Mouse (Mus musculus) thymus, postnatal 14 days (tissue): ENCODE results near the gene Pard3b.

ENCODE experiments used
- DNase-seq: peaks from one replicate; pipeline ENCODE4 v3.0.0; 2021

The Pard3b gene

DNA sequence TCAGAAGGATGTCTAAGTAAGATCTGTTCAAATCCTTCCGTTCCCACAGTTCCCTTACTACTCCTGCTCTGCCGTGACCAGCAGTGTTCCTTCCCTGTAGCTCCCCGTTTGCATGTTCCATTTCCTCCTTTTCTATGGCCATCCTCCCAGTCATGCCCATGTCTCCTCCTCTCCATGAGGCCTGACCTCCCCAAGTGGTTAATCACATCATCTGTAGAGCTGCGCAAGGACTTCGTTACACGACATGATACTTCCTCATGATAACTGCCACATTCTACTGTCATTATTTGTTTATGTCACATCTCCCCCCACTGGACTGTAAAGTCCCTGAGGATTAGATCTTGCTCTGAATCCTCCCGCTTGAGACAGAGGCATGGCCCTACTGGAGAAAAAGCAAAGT lies 882.7 kb downstream of the Pard3b start:
- no peak for DNase-seq

DNA sequence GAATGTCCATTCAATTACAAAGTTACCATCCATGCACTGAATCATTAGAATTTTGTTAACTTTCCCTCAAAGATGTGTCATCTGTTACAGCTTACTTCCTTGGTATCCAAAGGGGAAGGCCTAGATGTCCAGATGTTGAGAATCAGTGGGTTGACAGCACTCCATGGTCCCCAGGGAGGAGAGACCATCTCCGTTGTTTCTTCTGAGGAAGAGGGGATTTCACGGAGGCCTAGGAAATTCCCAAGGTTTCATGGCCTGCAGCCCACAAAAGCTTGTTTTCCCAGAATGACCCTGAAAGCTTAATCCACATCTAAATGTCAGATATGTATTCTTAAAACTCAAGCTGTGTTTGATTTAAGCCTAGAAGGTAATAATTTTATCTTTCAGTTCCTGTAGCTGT lies 884.1 kb downstream of the Pard3b start:
- no peak for DNase-seq

DNA sequence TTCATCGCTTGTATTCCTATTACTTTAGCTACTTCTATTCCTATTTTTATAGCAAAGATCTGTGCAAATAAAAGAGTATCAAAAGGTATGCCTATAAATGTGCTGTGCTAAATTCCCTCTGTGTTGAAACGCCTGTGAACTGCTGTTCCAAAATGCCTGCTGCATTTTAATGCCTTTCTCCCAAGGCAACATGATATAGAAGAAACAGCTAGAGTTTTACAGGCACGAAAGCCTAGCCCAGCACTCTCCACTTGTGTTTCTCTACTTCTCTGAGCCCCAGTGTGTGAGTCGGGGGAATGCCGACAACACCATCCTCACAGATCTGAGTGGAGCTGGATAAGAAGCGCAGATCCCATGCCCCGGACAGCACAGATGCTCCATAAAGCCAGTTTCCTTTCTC lies 889.2 kb downstream of the Pard3b start:
- no peak for DNase-seq

DNA sequence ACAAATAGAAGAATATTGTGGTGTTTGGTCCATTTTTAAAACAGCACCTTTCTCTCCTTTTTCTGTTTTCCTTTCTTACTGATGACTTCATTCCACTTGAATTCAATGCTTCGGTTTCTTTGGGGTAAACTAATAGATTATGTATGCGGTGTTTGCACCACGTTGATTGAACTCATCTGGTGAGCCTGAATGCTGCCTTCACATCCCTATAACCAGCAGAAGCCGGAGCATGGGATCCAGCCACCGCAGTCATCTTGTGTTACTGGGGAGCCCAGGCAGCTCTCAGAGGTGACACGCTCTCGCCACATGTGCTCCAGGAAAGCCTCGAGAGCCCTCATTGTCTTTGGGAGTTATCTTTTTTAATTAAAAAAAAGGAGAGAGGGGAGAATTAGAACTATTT lies 891.3 kb downstream of the Pard3b start:
- no peak for DNase-seq

DNA sequence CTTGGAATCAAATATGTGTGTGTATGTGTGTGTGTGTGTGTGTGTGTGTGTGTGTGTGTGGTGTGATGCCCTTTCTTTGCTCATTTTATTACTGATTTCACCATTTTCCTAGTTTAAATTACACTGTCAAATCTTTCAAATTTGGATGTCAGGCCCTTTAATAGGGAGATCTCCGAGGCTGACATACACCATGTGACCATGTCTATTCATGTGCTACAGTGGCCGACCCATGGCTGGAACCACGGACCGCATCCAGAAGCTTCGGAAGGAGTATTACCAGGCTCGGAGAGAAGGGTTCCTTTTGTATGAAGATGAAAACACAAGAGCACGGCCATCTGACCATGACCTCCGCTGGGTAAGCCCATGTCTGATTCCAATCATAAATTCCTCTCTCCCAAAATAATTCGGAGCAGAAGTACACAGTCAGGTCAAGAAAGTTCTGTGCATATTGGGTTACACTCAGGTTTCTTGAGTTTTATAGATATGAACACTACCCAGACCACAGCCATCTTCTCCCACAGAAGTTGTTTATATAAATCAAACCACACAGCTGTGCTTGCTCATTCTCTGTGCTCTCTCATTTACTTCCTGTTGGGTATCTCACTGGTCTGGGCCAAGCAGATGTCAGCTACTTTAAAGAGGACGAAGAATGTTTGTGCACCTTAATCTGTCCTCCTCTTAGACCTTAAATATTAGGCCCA lies 894.0 kb downstream of the Pard3b start:
- no peak for DNase-seq

DNA sequence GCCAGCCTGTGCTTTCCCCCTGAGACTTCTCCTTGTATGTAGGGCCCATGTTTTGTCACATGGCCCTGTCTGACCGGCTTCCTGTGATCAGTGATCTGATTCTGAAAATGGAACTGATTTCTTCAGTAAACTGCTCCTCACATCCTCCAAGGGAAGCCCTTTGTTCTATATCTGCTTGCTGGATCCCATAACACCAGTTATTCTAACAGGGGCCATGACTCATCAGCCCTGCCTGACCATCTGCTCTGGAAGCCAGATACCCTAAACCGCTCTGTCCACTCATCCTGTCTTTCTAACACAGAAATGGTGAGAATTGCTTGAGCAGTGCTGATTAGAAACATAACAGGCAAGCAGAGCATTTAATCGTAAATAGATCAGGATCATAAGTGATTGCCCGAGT lies 910.3 kb downstream of the Pard3b start:
- DNase-seq: no peak

DNA sequence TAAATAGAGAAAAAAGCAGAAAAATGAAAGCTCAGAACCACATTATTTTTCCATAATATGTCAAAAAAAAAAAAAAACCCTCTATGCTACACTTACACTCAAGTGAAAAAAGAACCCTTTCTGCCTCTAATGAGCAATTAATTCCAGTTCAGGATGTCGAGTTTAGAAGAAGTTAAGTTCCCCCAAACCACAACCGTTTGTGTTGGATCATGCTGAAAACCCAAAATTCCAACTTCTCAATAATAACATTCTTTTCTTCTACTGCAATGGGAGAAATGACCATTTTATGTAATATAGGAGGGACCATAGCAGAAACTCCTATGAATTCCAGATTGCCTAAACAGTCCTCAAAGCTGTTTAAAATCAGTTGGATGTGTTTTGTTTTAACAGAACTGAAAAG lies 911.9 kb downstream of the Pard3b start:
- DNase-seq: no peak

DNA sequence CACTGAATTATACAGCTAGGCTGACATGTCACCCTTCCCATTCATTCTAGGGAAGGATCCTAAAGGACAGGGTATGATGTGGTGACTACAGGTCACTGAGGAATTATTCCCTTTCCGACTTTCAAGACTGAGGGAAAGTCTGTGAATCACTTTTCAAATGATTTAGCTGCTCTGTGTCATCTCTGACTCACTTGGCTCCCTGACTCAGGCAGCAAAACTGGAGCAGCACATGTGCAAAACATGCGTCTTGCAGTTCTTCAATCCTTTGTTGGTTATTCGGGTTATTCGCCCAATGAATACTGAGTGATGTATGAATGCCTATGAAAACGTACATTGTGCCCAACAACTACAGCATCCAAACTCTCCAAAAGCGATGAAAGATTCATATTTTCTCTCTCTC lies 912.9 kb downstream of the Pard3b start:
- no peak for DNase-seq

DNA sequence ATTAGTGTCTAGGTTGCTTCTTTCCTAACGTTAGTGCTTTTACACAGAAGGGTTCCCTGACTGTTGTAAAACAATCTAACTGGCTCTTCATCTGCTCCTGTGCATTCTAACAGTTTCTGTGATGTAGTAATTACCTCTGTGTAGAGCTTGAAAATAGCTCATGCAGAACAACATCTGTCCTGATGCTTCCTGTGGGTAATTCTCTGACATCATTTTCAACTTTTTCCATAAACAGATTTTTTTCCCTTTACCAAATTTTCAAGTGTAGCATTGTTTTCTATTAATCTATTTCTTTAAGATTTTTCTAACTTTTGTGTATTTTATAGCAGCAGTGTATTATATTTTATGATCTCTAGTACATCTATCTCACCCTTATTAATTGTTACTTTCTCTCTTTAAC lies 917.2 kb downstream of the Pard3b start:
- DNase-seq: no peak

DNA sequence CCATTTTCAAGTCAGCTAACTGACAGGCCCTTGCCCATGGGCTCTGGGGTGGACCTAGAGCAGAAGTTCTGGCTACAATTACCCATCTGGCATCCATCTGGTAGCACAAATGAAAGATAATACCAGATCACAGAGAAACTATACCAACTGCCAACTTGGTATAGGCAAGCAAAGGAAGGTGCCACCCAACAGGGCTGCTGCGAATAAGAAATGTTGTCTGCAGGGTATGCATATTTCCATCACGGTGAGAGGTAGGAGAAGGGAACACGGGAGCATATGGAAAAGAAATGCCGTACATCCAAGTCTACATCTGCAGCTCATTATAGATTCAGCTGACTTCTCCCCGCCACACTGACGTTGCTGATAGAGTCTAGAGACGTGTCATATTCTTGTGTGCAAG lies 924.4 kb downstream of the Pard3b start:
- no peak for DNase-seq

DNA sequence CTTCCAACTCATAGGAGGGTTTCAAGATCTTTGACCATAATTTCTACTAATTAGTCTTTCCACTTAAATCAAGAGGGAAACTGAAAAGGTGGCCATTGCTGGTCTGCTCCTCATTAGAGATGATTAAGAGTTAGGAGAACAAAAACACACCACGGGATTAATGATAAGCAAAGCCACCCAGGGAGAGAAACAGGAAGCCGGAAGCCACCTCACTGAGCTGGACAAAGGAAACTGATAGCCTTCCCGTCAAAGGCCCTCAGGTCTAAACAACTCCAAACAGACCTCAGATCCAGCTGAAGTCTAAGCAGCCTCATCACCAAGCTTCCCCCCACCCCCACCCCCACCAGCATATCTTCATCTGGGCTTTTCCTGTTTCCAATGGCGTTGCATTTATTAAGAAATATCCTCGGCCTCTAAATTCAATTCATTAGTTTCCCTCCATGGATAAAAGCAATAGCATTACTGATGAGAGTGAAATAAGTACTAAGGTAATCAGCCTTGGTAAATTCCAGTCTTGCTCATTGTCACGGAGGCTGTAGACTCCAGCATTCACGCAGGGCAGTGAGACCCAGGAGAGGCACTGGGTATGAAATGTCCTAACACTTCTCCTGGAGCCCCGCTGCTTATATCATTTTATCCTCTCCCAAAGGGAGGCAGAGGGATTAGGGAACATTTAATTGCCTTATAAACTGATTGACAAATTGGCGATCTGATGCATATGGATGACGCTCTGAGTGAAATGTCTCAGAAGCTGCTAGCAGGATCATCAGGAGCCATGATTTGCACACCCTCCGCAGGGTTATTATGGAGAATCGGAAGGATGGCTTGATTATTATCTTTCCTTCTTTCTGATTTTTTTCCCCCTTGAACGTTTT lies 925.9 kb downstream of the Pard3b start:
- DNase-seq: no peak

DNA sequence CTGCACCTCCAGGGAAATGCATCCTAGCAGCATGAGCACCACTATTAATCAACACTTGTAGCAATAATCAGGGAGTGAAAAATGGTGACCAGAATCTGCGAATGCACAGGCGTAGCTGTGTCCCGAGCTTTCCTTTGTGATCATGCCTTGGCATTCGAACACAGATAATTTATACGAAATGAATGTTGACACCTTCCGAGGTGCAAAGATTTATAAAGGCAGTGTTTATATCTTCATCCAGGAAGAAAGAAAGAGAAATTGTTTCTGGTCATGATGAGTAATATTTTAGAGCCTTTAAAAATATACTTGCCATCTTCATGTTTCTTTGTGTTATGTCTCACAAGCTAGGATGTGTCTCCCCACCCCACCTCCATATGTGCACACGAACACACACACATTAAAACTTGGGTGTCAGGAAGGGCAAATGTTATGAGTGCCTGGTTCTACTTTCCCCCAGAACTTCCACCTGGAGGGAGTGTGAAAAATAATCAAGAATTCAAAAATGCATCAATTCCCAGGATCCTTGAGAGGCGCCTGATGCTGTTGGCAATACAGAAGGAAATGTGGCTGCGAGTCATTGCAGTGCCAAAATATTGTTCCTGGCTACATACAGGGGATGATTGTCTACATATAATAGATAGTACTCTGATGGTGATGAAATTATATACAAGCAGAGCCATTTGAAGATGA lies 926.6 kb downstream of the Pard3b start:
- no peak for DNase-seq

DNA sequence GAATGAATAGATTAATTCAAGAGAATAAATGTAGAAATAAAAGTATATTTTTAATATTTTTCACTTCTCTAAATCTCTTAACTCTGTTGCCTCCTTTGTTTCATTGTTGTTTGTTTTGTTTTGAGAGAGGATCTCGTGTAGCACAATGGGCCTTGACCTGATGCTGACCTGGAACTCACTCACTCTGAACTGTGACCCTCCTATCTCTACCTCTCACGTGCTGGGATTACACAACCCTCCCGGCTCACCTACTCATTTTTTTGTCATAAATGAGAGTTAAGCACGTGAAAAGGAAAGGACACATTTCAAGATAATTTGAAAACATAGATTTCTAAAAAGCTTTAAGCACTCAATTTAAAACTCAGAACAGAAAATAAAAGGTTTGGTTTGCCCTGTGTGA lies 928.0 kb downstream of the Pard3b start:
- DNase-seq: no peak

DNA sequence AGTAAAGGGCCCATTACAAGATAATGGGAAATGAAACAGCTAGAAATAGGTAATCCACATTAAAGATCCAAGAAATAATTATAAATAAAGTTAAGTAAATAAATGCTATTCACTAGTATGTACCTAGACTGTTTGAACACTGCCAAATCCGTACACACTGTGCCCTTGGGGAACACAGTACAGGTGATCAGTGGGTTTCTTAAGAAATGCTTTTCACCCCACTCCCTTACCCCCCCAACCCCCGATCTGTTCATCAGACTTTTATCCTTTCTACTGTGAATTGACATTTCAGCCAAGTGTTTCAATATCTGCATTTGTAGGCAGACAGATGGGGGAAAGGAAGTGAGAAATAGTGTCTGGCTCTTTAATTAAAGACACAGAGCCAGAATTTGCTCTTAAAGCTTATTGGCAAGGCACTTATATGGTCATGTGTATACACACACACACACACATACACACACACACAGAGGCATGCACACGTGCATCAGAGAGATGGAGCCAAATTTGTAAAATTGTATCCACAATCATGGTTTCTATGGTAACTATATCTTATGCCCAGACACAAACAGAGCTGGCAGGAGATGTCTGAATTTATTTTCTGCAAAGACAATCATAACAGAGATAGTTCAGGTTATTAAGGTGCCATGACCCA lies 938.4 kb downstream of the Pard3b start:
- DNase-seq: no peak

DNA sequence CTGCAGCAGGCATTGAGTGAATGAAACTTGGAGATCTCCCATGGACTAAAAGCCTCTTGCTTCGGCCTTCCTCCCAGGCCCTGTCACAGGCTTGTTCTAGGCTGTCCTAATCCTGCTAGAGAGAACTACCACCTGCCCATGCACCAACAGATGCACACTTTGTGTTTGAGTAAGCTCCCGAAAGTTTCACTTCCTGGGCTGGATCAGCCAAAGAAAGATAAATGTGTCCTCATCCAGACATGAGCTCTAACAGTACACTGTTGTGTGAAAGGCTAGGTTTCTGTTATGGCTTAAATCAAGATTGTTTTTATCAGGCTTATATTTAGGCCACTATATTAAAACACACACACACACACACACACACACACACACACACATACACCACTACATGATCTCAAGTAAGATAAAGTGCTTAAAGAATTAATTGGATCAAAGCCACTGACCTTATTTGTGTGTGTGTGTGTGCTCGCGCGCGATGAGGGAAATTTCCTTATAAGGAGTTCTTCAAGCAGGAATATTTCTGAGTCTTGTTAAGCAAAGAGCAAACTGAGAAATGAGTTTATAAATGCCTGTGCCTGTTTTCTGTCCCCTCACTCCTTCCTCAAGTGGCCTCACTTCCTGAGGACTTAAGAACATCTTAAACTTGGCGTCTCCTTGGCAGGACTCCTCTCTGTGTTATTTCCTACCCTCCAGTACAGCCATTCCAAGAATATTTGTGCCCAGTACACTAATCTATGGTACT lies 940.6 kb downstream of the Pard3b start:
- DNase-seq: no peak

DNA sequence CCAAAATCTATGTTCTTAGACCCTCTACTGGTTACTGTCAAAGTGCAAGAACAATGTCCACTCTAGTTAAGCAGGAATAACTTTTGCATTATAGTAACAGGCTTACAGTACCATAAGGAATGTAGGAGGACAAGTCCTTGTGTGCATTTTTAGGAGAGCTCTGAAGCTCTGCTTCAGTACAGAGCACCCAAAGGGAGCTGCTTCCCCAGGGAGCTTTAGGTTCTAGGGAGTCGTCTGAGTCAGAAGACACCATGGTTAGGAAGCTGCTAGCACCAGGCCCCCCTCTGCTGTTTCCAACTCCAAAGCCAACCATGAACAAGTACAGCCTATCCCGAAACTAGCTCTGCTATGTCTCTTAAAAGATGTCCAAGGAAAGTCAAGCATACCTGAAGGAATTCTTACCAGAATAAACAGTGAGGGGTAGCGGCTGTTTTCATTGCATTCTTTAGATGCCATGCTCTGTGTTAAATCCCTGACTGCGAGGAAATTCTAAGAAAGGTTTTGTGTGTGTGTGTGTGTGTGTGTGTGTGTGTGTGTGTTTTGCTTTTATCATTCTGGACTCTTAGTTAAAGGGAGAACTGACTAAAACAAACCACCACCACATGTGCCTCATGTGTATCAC lies 941.8 kb downstream of the Pard3b start:
- no peak for DNase-seq

DNA sequence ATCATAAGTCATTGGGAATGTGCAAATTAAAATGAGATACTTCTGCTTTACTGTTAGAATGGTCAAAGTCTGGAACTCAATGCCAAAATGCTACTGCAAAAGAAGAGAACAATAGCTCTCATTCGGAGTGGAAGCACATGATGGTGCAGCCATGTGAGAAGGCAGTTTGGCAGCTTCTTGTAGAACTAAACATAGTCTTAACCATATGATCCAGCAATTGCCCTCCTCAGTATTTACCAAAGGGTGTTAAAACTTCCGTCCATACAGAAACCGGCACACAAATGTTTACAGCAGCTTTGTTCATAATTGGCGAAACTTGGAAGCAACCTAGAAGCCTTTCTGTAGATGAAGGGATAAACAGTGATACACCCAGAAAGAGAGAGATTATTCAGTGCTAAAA lies 943.9 kb downstream of the Pard3b start:
- DNase-seq: no peak

DNA sequence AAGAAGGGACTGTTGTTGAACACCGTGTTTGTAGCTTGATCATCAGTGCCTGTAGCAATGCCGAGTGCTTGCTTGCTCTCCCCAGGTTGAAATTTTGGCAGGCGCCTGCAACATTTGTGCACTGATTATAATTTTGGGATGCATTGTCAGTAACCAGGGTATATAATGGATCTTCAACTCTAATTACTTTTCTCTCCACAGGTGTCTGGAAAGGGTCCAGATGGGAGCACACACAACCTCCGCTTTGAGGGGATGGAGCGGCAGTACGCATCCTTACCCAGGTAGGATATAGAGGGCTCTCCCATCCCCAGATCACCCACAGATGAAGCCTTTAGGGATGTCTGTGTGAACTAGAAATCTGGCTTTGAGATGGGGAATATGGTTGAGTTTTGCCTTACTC lies 948.9 kb downstream of the Pard3b start:
- DNase-seq: no peak

DNA sequence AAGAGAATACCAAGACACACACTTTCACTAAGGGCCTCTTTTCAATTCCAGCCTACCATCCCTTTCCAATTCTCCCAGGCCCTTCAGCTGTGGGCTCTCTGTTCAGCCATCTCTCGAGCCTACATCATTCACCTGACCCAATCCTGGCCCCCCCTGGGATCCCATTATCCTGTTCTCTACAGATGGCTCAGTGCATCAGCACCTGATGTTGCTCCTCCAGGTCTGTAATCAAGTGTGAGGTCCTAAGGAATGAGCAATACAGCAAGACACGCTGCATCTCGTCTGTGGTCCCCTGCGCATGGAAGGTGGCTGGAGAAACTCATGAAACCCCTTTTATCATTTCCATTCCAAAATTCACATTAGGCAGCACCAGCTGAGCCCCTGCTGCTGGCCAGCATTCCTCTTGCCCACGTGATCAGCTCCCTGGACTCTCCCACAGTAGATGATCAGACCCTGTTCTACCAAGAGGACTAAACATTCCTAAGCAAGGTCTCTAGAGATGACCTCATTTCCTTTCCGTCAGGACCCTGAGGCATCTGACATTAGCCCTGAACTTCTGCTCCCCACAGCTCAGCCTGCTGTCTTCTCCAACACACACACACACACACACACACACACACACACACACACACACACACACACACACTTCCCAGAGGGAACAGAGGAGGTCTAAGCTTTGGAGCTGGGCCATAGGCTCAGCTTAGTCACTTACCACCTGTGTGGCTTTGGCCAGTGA lies 952.8 kb downstream of the Pard3b start:
- no peak for DNase-seq

DNA sequence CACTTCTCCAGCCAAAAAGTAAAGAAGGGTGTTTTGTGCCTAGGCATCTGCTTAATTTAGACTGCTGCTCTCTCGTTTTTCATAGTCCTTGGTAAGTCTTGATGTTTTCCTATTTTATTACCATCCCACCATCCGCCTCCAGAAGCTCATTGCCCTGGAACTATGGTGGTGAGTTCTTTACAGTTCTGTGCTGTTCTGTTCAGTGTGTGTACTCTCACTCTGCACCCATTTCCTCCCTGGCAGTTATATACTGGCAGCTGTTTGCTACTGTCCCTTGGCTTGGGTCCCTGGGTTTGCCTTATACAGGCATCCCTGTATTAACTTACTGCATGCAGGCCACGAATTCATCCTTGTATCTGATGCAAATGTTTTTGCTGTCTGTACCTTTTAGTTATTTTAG lies 956.8 kb downstream of the Pard3b start:
- DNase-seq: no peak

DNA sequence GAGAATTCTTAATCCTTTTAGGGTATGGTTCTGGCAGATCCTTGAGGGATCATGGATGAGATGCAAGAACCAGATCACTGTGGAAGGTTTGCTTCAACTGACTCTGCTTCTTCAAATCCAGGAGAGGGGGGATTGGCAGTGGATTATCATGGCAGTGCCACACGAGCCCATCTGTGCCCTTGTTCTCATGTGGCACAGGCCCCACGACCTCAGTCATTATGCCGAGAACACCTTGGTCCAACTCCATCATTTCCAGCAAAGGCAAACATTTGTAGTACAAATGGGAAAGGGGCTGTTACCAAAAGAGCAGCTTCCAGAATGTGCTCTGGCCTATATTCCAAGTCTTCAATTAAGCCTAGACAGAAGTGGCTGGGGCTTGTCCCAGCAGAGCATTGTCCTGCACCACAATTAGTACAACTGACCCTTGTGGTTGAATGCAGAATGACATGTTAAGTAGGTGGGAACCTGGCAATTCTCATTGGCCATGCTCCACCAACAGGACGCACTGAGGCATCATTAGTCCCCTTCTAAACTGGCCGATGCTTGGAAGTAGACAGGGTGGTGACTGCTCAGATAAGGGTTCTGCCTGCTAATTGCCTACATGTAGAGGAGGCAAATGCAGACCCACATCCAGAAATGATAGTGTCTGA lies 959.3 kb downstream of the Pard3b start:
- no peak for DNase-seq
